Mouse (Mus musculus): ENCODE results near the gene Farp2.

DNA sequence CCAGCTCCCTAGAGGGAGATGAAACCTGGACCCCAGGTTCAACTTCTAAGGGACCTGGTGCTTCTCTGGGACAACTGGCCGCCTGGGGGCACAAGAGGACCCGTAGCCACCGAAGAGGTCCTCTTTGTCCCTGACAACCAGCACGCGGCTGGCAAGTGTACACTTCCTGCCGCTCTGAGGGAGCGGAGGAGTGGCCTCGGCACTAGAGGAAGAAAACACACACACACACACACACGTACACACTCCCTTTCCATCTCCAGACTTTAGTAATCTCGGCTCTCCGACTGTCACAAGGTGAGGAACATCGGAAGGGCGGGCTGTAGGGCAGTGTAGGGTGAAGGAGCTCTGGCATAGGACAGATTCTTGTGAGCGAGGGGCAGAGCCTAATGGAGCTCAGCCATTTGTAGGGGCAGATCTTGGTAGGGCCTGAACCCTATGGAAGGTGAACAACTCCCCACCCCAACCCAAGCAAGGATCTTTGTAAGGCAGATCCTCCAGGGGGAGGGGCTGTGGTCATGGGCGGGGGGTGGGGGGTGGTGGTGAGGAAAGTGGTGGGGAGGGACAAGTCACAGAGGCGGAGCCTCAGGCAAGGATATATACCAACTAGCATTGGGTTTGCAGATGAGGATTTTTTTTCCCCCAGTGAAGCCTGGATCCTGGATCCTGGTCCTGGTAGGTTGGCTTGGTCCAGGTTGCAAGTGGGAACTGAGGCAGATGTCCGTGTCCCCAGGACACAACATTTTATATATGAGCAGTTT is 157.1 kb downstream of the Farp2 start:
- TF ChIP-seq CTCF (IDR thresholded peaks at IDR 0.05) (peak; percentile 94), EP300 (IDR thresholded peaks at IDR 0.05) (no peak)

Data from lung, postnatal 0 days (tissue).